Mouse (Mus musculus) granulocyte monocyte progenitor cell, adult 5-6 weeks (primary cell): ENCODE data around the gene Arhgef3. TPM values are rescaled to one million over a fixed set of nuclear protein-coding genes. Genes with fewer than 3 reads are reported as not detected.

Experiments
- ATAC-seq: replicated peaks from 2 replicates; pipeline ENCODE4 v1.8.0; 2016; ENCODE audit warnings: mild to moderate bottlenecking, moderate TSS enrichment, inconsistent platforms; ENCODE audit not compliant: poor library complexity, severe bottlenecking
- total RNA-seq, 2 experiments: library from RNA; stranded (forward) in 1 of 2; stranded (reverse) in 1 of 2; fragments of 200-712, 200-1000 nt in 1 of 2; fragments of >200 nt in 1 of 2; fragmentation: Nextera tagmentation in 1 of 2; gene quantifications; 2 replicates each; pipeline ENCODE4 v1.2.3; 2014 to 2017

The Arhgef3 gene
- total RNA-seq, 2 experiments from 2014 or later: 13.8 to 14.7 TPM

DNA sequence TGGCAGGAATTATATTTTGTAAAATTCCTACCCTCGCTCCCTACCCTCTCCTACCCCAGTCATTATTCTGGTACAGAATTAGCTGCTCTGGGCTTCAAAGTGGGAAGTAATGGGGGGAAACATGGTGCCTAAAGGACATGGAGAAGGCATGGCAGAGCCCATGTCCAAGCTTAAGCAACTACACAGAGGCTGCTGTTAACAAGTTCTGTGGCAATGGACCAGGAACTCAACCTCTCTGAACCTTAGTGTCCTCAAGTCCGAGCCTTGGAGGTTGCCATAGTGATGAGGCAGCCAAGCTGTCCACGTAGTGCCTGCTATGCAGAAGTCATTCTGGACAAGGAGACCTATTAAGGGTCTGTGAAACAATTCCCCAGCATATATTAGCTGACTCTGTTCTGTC, 111.6 kb downstream of the Arhgef3 start:
- no peak for ATAC-seq

DNA sequence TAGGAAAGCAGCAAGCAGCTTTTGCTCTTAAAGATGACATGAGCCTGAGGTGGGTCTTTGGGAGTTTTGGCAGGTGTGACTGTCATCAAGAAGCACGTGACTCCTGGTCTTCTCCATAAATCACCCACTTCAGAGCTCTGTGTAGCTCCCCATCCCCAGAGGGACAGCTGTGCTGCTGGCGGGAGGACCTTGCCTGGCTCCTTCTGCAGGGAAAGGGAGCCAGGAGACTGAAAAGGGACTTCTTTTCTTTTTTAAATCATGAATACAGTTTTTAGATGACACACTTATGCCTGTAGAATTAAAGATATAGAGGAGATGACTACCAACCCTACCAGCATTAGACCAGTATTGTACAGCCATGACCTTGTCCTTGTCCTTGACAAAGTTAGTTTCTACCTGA, 113.6 kb downstream of the Arhgef3 start:
- no peak for ATAC-seq

DNA sequence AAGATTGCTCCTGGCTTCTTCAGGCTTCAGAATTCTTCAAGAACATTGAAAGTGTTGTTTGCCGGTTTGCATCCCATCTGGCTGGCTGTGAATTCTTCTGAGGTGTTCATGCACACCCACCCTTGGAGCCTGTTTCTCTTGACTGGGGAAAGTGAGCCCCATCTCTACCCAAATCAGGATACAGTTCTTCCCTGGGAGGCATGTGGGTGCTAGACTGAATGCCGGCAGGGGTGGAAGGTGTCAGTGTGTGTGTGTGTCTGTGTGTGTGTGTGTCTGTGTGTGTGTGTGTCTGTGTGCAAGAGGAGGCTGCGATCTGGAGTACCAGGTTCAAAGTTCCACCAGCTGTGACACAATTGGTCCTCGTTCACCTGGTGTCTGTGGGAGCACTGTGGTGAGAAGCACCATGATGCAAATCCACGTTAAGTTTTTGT, 114.3 kb downstream of the Arhgef3 start:
- ATAC-seq: no peak

DNA sequence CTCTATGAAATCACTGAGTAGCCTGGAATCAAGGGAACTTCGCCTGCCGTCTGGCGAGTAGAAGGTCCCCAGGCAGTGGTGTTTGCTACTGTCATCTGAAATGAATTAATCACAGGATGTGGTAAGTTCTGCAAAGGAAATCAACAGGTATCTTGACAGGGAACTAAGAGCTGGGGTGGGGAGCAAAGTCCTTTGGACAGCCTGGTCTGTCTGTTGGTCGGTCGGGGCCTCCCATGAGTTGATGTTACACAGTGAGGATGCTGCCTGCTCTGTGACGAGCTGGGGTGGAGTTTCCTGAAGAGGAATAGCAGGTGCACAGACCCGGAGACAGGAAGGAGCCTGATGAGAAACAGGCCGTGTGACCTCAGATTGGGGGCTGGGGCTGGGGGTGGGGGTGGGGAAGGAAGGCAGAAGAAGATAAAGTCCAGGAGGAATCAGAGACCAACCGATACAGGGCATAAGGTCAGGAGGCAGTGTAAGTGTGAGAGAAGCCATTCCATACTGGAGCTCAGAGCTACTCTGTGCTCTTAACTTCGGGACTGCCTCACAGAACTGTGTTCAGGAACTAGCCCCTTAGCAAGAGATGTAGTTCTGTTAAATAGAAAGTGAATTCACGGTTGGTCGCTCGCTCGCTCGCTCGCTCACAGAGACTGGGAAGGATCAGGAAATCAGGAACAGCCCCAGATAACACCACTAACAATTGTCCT, 114.9 kb downstream of the Arhgef3 start:
- ATAC-seq: peak; percentile 65

DNA sequence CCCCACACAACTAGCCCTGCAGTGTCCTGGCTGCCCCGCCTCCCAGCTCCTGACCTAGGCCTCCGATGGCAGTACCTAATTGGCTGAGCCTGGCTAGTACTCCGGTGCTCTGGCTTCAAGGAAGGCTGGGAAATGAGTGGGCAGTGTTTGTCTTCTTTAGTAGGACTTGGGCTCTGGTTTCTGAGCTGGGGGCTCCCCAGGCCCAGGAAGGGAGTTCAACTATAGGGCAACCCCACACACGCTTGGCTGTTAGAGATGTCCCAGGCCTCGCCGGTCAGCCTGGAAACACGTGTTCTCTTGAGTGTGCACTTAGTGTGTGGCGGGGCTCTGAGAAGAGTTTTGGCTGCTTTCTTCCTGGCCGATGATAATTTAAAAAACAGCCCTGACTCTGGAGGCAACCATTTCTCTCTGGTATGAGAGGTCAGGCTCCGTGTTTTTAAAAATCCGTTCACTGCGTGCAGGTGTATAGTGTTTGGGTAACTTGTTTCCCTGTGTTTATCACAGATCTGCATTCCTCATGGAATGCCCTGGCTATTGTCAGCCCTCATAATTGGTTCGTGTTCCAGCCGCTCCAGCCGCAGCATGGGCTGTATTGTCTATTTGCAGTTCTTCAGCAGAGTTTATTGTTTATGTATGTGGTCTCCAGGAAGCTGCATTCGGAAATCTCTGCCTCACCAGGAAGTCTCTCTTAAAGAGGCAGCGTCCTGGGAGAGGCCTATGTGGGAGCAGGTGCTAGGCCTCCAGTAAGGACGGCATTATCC, 115.7 kb downstream of the Arhgef3 start:
- peak; percentile 48 for ATAC-seq

DNA sequence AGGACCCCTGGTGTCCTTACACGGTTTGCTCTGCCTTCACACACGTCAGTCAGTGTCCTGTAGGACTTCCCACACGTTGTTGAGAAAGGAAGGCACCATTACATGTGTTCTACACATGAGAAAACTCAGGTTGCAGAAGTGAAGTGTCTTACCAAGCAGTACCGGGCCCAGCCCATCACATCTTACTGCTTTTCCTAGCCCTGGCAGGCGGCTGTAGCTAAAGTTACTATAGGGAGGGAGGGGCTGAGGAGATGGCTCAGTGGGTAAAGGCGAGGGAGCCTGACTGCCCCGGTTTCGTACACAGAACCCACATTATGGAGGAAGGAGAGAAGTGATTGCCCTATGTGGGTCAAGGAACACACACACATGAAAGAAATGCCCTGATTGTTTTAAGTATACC, 116.8 kb downstream of the Arhgef3 start:
- ATAC-seq: no peak

DNA sequence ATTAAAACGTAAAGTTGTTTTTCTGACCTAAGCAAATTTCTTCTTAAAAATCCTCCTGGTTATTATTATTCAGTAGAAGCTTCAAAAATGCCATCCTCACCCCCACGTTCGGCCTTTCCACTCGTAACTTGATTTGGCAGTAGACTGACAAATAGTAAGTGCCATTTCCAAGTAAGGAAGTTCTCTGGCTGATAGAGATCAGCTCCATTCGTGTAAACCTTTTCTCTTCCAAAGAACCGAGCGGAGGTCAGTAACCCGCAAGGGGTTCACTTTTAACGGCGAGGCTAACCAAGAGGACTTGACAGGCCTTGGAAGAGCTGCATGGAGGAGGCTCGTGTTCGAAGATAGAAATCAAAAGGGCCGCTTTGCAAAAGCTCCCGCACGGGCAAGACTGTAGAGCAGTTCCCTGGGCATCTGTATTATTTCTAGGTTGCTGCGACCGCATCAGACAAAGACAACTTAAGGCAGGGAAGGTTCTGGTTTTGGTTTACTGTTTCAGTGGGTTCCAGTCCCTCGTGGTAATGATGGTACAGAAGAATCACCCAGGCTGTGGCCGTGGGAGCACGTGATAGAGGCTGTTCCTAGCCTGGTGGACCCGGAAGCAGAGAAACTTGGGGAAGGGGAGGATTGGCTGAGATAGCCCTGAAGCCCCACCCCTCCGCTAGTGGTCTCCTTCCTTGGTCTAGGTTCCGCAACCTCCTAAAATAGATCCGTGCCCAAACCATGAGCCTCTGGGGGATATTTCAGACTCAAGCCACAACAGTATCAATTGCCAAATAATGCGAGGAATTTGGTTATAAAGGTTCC, 117.5 kb downstream of the Arhgef3 start:
- ATAC-seq: no peak

DNA sequence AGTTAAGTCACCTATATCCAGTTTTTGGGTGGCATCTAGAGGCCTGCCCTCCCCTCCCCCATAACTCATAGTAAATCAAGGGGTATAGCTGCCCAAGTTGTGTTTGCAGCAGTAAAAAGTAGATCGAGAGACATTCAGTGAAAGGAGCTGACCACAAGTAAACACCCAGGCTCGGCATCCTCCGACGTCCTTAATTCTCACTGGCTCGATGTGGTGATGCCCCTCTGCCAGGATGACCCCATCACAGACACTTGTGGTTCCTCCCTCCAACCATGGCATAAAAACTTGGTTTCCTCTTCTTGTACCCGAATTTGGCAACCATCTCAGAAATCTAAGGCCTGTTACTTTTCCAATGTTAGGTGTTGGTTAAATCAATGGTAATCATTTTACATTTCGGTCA, 118.4 kb downstream of the Arhgef3 start:
- no peak for ATAC-seq

DNA sequence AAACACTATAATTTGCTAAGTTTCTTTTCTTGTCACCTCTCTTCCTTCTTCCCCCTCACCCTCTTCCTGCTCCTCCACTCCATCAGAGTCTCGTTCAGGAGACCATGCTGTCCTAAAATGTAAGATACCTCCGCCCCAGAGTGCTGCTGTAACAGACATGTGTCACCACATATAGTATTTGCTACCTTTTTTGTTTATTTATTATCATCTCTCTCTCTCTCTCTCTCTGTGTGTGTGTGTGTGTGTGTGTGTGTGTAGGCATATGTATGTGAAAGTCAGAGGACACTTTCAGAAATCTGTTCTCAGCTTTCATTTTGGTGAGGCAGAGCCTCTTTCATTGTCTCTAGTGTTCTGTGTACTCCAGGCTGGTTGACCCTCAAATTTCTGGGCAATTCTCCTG, 119.0 kb downstream of the Arhgef3 start:
- ATAC-seq: no peak

DNA sequence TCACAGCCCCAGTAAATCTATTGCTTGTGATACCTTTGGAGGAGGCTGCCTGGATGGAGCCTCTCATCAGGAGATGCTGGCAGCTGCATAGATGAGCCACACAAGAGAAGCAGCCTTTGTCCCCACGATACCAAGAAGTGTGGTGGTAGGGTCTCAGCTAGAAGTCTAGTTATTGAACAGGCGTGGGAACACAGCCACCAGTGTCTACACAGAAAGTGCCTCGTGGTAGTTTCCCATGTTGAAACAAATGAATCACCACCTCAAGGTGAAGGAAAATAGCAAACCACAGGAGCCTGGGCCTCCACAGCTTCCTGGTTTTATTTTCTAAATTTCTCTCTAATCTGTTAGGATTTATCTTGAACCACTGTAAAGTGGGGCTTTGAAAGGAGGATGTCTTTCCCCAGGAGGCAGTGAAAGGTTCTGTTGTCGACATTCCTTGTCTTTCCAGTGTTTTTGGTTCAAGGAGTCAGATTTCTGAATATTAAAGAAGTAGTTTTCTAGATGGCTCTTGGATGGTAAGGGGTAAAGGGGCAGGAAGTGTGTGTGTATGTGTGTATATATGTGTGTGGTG, 119.7 kb downstream of the Arhgef3 start:
- no peak for ATAC-seq

DNA sequence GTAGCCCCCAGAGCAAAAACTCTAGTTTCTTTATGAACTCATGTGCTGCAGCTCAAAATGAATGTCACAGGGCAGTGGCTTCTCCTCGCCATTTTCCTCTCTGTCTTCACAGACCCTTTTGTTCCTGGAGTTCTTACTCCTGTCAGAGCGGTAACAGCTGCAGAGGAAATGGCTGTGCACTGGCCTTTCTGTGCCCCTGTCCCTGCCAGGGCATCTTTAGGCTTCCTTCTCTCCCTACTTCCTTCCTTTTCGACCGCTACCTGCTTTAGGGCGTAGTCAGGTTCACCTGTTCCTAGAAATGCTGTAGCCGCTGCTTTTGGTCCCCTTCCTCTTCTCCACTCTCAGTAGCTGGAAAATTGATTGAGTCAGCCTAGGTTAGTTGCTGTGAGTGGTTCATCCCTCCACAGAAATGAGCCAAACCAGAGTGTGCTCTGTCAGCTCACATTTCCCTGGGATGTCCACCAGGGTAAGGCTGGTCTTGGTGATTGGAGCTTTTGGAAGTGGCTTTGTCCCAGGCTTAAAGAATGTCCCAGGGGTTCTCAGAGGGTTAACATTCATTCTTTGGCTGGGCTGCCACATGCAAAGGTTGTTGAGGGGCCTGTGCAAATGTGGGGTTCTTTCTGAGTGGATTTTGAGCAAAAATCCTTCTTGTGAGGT, 121.3 kb downstream of the Arhgef3 start:
- no peak for ATAC-seq

DNA sequence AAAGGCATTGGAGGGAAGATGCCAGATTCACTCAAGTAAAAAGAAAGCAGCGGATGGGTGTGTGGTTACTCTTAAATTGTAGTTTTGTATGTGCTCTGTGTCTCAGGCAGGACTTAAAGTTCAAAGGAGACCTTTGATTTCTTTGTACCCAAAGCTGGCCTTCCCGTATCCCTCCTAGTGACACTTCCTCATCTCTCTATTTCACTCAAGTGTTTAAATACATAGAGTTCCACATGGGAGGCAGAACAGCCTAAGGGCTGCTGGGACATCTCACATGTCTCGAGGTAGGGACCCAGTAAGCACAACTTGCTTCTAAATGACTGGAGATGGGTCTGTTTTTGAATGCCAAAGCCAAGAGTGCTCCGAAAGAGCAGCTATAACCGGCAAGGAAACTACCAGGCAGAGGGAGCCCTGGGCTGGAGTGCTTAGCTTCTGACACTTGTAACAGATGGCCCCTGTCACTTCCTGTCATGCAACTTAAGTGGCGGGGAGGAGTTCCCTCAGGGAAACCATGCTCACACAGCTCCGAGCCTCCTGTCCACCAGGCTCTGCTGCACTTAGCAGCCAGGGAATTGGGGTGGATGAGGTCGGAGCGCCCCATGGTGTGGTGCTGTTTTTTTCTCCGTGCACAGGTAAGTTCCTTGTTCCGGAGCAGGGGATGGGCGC, 123.0 kb downstream of the Arhgef3 start:
- peak; percentile 95 for ATAC-seq

DNA sequence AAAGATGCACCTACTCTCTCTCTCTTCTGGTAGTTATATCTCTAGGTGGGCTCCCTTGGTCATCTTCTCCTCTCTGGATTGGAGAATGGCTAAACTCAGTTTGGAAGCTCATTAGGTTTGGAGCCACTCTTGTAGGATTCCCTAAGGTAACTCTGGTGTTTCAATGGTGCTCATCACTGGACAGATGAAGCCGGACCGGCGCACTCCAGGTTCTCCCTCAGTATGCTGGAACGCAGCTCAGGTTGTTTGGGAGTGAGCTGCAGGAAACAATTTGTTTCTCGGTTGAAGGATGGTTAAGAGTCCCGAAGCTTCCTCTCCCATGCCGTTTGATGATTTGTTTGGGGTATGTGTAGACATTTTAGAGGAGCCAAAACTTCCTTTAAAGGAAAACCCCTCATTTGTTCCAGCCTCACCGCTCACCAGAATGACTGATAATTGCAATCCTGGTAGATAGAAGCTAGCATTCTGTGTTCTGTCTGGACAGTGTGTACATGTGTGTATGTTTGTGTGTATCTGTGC, 124.0 kb downstream of the Arhgef3 start:
- no peak for ATAC-seq

DNA sequence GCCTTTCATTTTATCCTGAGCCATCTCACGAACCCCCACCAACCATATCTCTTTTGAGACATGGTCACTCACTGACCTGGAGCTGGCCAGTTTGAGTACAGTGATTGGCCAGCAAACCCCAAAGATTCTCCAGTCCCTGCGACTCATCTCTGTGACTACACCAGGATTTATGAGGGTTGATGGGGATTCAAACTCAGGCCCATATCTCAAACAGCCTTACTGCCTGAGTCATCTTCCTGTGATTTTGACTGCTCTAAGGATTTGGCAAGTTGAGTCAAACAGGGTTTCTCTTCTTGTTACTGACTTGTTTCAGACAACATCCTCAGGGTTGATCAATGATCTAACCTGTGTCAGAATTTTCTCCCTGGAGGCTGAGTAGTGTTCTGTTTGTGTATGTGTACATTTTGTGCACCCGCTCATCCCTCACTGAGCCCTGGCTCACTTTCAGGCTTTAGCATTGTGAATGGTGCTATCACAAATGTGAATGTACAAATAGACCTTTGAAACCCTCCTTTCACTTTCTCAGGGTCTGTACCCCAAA, 124.9 kb downstream of the Arhgef3 start:
- ATAC-seq: no peak

DNA sequence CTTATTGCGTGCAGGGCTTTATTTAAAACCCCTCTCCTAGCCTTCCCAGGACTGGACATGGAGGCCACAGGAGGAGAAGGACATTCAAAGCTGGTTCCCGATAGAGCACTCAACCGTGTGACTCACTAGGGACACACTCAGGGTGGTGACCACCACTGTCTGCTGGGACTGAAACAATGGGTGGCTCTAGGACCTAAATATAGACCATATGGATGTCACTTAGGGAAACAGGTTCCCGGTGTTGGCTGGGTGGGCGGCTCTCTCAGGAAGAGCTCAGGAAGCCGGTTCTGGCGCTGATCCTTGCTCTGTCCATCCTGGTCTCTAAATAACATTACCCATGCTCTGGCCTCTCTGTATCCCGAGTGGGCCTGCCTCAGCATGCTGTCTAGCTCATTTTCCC, 127.6 kb downstream of the Arhgef3 start:
- ATAC-seq: no peak

DNA sequence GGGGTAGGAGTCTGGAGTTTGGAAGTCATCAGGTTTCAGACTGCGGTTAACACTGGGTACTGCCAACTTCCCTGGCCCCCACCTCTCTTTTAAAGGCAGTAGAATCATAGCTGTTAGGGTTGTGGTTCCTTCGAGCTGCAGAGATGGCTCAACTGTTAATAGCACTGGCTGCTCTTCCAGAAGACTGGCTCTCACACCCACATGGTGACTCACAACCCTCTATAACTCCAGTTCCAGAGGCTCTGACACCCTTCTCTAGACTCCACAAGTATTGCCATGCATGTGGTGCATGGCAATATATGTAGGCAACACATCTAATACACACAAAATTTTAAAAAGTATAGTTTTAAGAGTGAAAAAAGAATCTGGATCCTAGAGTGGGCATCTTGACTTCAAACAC, 128.1 kb downstream of the Arhgef3 start:
- ATAC-seq: no peak

DNA sequence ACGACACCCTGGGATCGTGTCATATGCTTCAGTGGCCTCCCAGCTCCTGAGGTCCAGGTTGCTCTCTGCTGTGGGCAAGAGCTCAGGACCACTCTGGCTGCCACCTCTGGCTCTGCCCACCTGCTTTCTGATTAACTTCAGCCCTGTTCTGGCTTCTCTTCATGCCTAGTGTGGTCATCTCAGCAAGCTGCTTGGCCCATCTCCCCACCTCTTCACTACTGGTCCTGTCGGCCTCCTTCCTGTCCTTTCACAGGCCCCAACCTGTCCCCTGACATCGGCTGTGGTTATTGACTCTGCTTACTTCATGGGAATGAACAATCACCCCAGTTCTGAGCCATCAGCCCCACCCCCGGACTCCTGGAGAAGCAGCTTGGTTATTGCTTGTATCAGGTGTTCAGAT, 128.9 kb downstream of the Arhgef3 start:
- no peak for ATAC-seq

DNA sequence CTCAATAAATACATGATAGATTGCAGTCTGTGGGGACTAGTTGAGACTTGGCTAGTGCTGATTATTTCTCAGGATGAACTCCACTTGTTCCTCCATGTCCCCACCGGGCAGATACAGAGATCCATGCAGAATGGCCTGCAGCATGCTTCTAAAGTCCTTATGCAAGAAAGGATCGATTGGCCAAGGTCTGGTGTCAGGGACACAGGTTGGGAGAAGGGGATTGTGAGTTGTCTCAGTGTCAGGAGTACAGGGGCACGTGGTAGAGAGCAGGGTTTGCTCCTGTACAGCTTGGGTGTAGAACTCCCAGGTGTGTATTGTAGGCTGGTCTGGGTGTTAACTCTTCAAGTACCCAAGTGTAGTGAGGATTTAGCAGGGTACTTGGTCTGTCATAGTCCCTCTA, 130.2 kb downstream of the Arhgef3 start:
- ATAC-seq: no peak

DNA sequence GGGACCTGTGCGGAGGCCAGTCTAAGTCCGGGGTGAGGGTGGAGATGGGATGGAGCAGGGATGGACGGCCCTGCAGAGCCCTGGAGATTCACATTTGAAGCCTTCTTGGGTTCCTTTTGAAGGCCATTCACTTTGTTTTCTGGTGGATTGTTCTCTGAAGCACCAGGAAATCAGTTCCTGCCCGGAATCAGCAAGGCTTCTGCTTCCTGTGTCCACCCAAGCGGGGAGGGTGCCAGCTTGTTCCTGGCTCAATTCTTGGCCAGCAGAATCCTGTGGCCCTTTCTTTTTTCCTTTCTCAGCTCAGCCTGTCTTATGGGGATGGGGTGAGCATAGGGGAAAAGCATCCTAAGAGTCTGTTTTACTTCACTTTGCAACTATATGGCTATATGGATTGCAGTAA, 131.7 kb downstream of the Arhgef3 start:
- ATAC-seq: no peak
